Mouse (Mus musculus) forebrain, embryonic 13.5 days (tissue): ENCODE measurements at regions not wholly inside any gene's neighbourhood (a gene's known extent, or its start where the extent isn't known, plus 50 kb on each side); places are given as distances from the start of the nearest gene placed in this dataset.

Experiments
- ATAC-seq: fragments of 200-750 bp; cut with Nextera tagmentation; 2 replicates; pipeline ENCODE4 v1.8.0; 2017
- H3K27ac ChIP-seq: fragments of 300-500 bp; sonication (generic); 2 replicates; pipeline ENCODE4 v1.5.1; 2015; ENCODE audit warnings: inconsistent platforms, mild to moderate bottlenecking, moderate library complexity
- H3K27me3 ChIP-seq: fragments of 300-500 bp; sonication (generic); 2 replicates; pipeline ENCODE4 v1.6.1; 2015; ENCODE audit warnings: mild to moderate bottlenecking, inconsistent platforms
- H3K36me3 ChIP-seq: fragments of 300-500 bp; sonication (generic); 2 replicates; pipeline ENCODE4 v1.6.1; 2015; ENCODE audit warnings: mild to moderate bottlenecking, inconsistent platforms; ENCODE audit not compliant: poor library complexity, severe bottlenecking
- H3K4me1 ChIP-seq: fragments of 300-500 bp; sonication (generic); 2 replicates; pipeline ENCODE4 v1.6.1; 2015; ENCODE audit warnings: inconsistent platforms
- H3K4me2 ChIP-seq: fragments of 300-500 bp; sonication (generic); 2 replicates; pipeline ENCODE4 v1.6.1; 2015; ENCODE audit warnings: inconsistent platforms, mild to moderate bottlenecking, moderate library complexity
- H3K4me3 ChIP-seq: fragments of 300-500 bp; sonication (generic); 2 replicates; pipeline ENCODE4 v1.5.1; 2015; ENCODE audit warnings: mild to moderate bottlenecking, inconsistent platforms
- H3K9ac ChIP-seq: fragments of 300-500 bp; sonication (generic); 2 replicates; pipeline ENCODE4 v1.6.1; 2015; ENCODE audit warnings: mild to moderate bottlenecking, inconsistent platforms
- H3K9me3 ChIP-seq: fragments of 300-500 bp; sonication (generic); replicated peaks from 2 replicates; pipeline ENCODE4 v1.6.1; 2016; ENCODE audit warnings: inconsistent platforms
- WGBS: fragments of 180-500 bp; shearing (Covaris S2); methylation state at CpG from one replicate; pipeline ENCODE4 v1.1.7; 2015; 5-methylcytosine and 5-hydroxymethylcytosine counted together

DNA sequence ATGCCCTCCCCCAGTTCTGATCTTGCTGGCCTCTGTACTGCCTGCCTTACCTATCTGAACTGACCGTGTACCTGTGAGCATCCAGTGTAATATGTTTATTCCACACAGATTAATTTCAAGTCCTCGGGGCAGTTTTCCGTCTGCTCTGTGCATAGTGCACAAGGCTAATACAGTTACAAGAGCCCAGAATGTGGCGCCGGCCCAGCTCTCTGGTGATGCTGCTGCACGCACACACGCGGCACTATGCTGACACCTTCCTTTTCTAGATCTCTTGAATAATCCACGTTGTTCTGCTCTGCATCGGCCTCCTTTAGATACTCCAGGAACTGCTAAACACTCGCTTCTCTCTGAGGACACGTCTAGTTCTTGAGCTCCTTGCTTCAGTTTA lies 55.9 kb upstream of the Cpsf6 start:
- no peak for ATAC-seq
- H3K4me1 ChIP-seq: peaks cover 14% of the 10 kb centered on the region; the same call in 1 of the 2 replicates
- H3K27me3 ChIP-seq: peaks cover 7% of the 10 kb centered on the region; the same call in 1 of the 2 replicates
- H3K4me2 ChIP-seq: peak overlapping the region; percentile 57
- peak overlapping the region; percentile 28; the same call in 1 of the 2 replicates for H3K4me3 ChIP-seq
- no peaks in the 10 kb centered on the region; the same call in 1 of the 2 replicates for H3K9me3 ChIP-seq
- H3K9ac ChIP-seq: no peak overlapping the region
- no peaks in the 10 kb centered on the region for H3K36me3 ChIP-seq
- 51% methylated on average over 12 of the region's 12 CpGs for WGBS
- no peak overlapping the region for H3K27ac ChIP-seq

DNA sequence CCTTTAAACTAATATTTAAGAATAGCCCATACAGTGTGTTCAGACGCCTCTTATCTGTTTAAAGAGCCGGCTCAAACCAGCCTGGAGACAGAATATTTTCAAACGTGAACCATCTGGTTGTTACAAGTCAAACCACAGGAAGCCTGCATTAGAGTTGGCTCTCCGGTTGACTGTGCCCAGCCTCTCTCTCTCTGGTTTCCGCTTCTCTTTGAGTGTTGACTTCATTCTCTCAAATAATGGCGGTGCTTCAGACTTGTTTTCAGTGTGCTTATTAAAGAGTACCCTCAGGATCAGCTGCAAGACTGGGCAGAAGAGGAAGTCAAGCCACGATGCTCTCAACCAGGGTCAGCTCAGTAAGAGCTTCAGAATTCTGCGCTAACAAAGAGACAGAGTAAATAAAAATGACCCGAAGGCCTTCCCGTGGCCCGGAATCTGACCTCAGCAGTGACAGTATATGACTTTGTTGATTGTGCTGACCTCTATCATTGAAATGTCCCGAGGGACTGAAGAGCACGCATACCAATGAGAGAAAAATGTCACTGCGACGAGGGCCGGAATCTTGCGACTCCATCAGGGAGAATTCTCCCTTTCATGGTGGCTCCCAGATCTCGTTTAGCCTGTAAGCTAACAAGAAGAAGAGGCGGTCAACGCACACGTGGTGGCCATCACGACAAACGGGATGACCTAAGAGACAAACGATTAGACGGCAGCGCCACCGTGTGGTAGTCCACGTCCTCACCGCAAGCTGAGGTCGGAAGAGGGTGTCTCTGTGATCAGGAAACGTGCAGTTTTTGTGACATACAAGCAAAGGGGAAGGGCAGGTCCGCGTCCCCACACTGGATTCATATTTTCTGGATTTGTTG lies 55.3 kb upstream of the Cpsf6 start:
- Histone ChIP-seq H3K27me3 (peaks cover 7% of the 10 kb centered on the region; the same call in 1 of the 2 replicates), H3K4me3 (peak overlapping the region; percentile 28), H3K9ac (peak overlapping the region; percentile 51; the same call in 1 of the 2 replicates), H3K4me1 (peaks cover 14% of the 10 kb centered on the region; the same call in 1 of the 2 replicates), H3K9me3 (no peaks in the 10 kb centered on the region; the same call in 1 of the 2 replicates), H3K27ac (no peak overlapping the region), H3K4me2 (peak overlapping the region; percentile 57), H3K36me3 (no peaks in the 10 kb centered on the region)
- peak; percentile 85 for ATAC-seq
- 25% methylated on average over 33 of the region's 33 CpGs for WGBS

DNA sequence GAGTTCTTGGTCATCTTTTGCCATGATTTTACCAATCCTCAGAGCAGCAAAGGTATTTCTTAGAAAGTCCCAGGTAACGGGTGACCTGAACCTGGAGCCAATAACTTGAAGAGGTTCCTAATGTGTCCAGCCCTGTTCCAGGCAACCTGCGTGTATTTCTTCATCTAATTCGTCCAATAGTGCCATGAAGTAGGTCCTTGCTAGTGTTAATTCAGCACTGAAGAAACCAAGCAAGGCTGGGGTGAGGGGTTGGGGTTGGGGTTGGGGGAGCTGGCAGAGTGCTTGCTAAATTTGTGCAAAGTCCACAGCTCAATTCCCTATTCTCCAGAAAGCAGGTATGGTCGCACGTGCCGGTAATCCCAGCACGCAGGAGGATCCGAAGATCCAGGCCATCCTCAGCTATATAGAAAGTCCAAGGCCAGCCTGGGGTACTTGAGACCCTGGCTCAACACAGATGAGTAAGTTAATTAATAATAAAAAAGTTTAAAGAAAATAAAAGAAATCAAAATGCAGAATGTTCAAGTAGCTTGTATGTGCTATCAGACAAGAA lies 54.6 kb upstream of the Cpsf6 start:
- no peaks in the 10 kb centered on the region for H3K9me3 ChIP-seq
- ATAC-seq: no peak
- H3K27me3 ChIP-seq: peaks cover 7% of the 10 kb centered on the region; the same call in 1 of the 2 replicates
- H3K9ac ChIP-seq: no peak overlapping the region
- 96% methylated on average over 8 of the region's 8 CpGs for WGBS
- no peaks in the 10 kb centered on the region for H3K36me3 ChIP-seq
- H3K4me2 ChIP-seq: no peak overlapping the region
- H3K4me1 ChIP-seq: peaks cover 14% of the 10 kb centered on the region; the same call in 1 of the 2 replicates
- no peak overlapping the region for H3K27ac ChIP-seq
- H3K4me3 ChIP-seq: no peak overlapping the region

DNA sequence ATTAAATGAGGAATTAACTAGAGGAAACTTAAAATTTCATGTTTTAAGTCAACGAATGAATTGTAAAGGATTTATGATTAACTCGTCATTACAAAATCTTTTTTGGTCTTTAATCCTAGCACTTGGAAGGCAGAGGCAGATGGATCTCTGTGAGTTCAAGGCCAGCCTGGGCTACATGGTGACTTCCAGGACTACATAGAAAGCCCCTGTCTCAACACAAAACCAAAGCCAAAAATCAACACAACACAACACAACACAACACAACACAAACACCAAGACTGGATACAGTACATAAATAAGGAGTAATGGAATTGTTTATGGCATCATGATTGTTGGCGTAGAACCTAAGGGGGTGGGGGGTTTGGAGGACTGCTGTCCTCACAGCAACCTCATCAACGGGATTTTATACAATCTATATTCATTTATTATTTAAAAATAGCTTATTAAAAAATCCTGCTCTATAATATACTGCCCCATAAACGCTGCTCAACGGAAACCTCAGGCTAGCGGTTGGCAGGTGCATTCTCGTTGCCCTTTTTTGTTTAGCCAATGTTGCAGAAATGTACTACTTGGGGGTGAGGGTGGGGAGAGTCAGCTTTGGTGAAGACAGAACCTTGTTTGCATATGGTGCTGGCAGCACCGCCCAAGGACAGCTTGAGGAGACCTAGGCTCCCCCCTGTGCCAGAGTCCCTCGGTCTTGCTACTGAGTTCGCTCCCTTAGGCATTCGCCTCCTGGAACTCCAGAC lies 53.9 kb upstream of the Cpsf6 start:
- Histone ChIP-seq H3K27ac (no peak overlapping the region), H3K4me1 (peaks cover 14% of the 10 kb centered on the region; the same call in 1 of the 2 replicates), H3K9ac (no peak overlapping the region), H3K36me3 (no peaks in the 10 kb centered on the region), H3K27me3 (peaks cover 7% of the 10 kb centered on the region; the same call in 1 of the 2 replicates), H3K4me2 (no peak overlapping the region), H3K4me3 (no peak overlapping the region), H3K9me3 (no peaks in the 10 kb centered on the region)
- ATAC-seq: no peak
- WGBS: 93% methylated on average over 12 of the region's 12 CpGs

GRCm38 (mm10) chr10:117432871-117433546 lies 53.2 kb upstream of the Cpsf6 start:
- peak overlapping the region; percentile 34; the same call in 1 of the 2 replicates for H3K4me2 ChIP-seq
- no peak overlapping the region for H3K9ac ChIP-seq
- no peaks in the 10 kb centered on the region for H3K9me3 ChIP-seq
- ATAC-seq: no peak
- H3K27me3 ChIP-seq: peaks cover 7% of the 10 kb centered on the region; the same call in 1 of the 2 replicates
- H3K36me3 ChIP-seq: no peaks in the 10 kb centered on the region
- WGBS: 93% methylated on average over 7 of the region's 7 CpGs
- no peak overlapping the region for H3K4me3 ChIP-seq
- H3K4me1 ChIP-seq: peaks cover 14% of the 10 kb centered on the region; the same call in 1 of the 2 replicates
- no peak overlapping the region for H3K27ac ChIP-seq

DNA sequence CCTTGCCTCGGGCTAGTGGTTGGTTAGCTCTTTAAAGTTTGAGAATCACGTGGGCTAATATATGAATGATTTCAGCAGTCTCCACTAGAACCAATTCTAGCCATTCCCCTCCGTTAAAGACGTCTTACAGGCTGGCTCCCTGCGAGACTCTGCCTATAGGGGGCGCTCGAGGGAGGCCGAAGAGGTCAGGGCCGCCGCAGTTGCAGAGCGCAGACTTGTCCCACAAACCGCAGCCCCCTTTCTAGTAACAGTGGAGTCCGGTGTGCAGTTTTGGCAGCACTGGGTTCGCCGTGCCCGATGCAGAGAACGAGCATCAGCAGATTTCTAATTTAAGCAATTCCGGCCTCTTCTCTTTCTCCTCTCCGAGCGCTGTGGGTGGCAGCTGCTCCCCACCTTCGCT lies 52.6 kb upstream of the Cpsf6 start:
- H3K4me1 ChIP-seq: peaks cover 14% of the 10 kb centered on the region; the same call in 1 of the 2 replicates
- no peaks in the 10 kb centered on the region for H3K36me3 ChIP-seq
- 11% methylated on average over 21 of the region's 21 CpGs for WGBS
- H3K4me3 ChIP-seq: 0 out of 2 replicates have a peak overlapping the region, but pooled peaks have one; percentile 5
- H3K27me3 ChIP-seq: peaks cover 7% of the 10 kb centered on the region; the same call in 1 of the 2 replicates
- no peaks in the 10 kb centered on the region for H3K9me3 ChIP-seq
- no peak overlapping the region for H3K9ac ChIP-seq
- ATAC-seq: peak; percentile 46; the same call in 1 of the 2 replicates
- no peak overlapping the region for H3K27ac ChIP-seq
- peak overlapping the region; percentile 34 for H3K4me2 ChIP-seq

- WGBS: 77% methylated on average over 12 of the region's 12 CpGs
Measured at GRCm38 (mm10) chr10:117431850-117432249, 52.0 kb upstream of the Cpsf6 start.

GRCm38 (mm10) chr10:117431086-117431619 lies 51.3 kb upstream of the Cpsf6 start:
- no peak for ATAC-seq
- Histone ChIP-seq H3K9ac (no peak overlapping the region), H3K4me2 (no peak overlapping the region), H3K4me1 (peaks cover 13% of the 10 kb centered on the region), H3K4me3 (no peak overlapping the region), H3K36me3 (no peaks in the 10 kb centered on the region), H3K27me3 (peaks cover 5% of the 10 kb centered on the region; the same call in 1 of the 2 replicates), H3K27ac (no peak overlapping the region), H3K9me3 (no peaks in the 10 kb centered on the region)
- WGBS: 95% methylated on average over 3 of the region's 3 CpGs

More at GRCm38 (mm10) chr10:117431850-117432249, 52.0 kb upstream of the Cpsf6 start:
- Histone ChIP-seq H3K4me2 (peak overlapping the region; percentile 34; the same call in 1 of the 2 replicates), H3K27ac (no peak overlapping the region), H3K4me1 (peaks cover 13% of the 10 kb centered on the region; the same call in 1 of the 2 replicates), H3K9ac (no peak overlapping the region), H3K36me3 (no peaks in the 10 kb centered on the region), H3K4me3 (no peak overlapping the region), H3K27me3 (peaks cover 7% of the 10 kb centered on the region; the same call in 1 of the 2 replicates), H3K9me3 (no peaks in the 10 kb centered on the region)
- no peak for ATAC-seq

DNA sequence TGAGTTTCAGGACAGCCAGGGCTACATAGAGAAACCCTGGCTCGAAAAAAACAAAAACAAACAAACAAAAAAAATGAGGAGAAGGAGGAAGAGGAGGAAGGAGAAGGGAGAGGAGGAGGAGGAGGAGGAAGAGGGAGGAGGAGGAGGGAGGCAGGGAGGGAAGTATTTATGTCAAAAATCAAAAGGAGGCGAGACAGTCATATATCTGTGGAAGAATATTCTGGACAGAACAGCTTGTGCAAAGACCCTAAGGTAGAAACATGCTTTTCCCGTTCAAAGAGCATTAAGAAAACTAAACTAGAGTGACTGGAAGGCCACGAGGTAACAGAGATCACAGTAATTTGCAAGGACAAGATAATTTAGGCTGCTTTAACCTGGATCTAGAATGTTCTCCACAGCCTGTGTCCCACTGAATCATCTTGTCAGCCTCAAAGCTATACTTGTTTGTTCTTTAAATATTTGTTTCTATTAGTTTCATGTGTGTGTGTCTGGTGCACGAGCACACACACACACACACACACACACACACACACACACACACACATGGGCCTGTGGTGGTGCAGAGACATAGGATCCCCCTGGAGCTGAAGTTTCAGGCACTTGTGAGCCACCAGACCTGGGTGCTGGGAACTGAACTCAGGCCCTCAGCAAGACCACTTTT lies 50.5 kb upstream of the Cpsf6 start:
- Histone ChIP-seq H3K4me3 (no peak overlapping the region), H3K27ac (no peak overlapping the region), H3K4me2 (no peak overlapping the region), H3K27me3 (0 out of 2 replicates have a peak, but pooled peaks cover 5% of the 10 kb centered on the region), H3K9ac (no peak overlapping the region), H3K4me1 (peaks cover 15% of the 10 kb centered on the region), H3K9me3 (no peaks in the 10 kb centered on the region), H3K36me3 (no peaks in the 10 kb centered on the region)
- no peak for ATAC-seq
- 82% methylated on average over 5 of the region's 5 CpGs for WGBS

- Histone ChIP-seq H3K27ac (no peak overlapping the region), H3K4me3 (no peak overlapping the region), H3K27me3 (no peaks in the 10 kb centered on the region), H3K4me1 (peaks cover 10% of the 10 kb centered on the region), H3K4me2 (no peak overlapping the region), H3K9me3 (no peaks in the 10 kb centered on the region), H3K36me3 (no peaks in the 10 kb centered on the region), H3K9ac (no peak overlapping the region)
- no peak for ATAC-seq
- WGBS: 91% methylated on average over 19 of the region's 19 CpGs
Measured at GRCm38 (mm10) chr10:117429459-117430183, 49.8 kb upstream of the Cpsf6 start.
